Mouse (Mus musculus): ENCODE measurements around the gene Pcdh15. TPM values are rescaled to one million over a fixed set of nuclear protein-coding genes. Genes with fewer than 3 reads are reported as not detected.
A peak's percentile ranks its signal among the peaks of the same experiment; 100 is the strongest.

Pcdh15 gene
- total RNA-seq, 2 experiments from 2014 or later = 32.1 to 35.0 TPM

GRCm38 (mm10) chr10:73147543-73147942 lies 48.4 kb downstream of the Pcdh15 start:
- Histone ChIP-seq H3K27ac (no peak overlapping the region), H3K4me3 (no peak overlapping the region)
- no peak for DNase-seq (ENCODE audit: extremely low spot score in 1 of 2, low spot score in 2 of 2)
- intact Hi-C loops (cut with DNase I) = no loop called here
- no peak for TF ChIP-seq CTCF (IDR thresholded peaks at IDR 0.05)

DNA sequence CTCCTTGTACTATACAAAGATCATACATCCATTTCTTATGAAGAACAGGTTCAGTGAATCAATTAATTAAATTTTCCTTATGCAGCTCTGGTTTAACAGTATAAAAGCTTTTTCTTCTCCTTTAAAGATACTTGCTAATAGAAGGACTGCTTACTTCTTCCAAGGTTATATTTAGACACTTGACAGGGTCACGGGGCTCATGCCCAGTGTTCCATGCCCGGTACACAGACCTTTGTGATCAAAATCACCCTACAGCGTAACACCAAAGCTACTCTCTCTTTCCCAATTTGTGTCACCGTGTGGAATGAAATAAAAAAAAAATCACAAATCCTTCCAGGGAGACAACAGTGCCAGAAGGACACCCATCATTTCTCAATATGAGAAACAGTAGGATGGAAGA lies 48.8 kb downstream of the Pcdh15 start:
- no peak overlapping the region for H3K27ac ChIP-seq
- H3K4me3 ChIP-seq = no peak overlapping the region
- no peak for DNase-seq (ENCODE audit: extremely low spot score in 1 of 2, low spot score in 2 of 2)
- TF ChIP-seq CTCF (IDR thresholded peaks at IDR 0.05) = no peak
- intact Hi-C loops (cut with DNase I) = no loop called here

DNA sequence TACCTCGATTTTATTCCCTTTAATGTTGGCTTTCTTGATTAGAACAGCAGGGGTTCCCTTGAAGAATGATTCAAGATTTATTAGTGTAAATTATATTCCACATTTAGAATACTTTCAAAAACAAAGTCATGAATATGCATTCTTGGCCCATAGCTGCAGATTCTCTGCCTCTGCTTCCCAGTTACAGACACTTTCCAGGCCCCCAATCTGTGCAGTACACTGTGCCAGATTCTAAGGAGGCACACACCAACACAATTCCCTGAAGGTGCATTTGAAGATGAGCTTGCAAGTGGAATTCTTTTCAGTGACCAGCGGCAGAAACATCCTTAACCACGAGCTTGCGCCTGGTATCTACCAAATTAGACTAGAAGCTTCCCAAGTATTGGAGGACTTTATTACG lies 55.4 kb downstream of the Pcdh15 start:
- no peak overlapping the region for H3K27ac ChIP-seq
- no peak for TF ChIP-seq CTCF (IDR thresholded peaks at IDR 0.05)
- no peak overlapping the region for H3K4me3 ChIP-seq
- DNase-seq (ENCODE audit: extremely low spot score in 1 of 2, low spot score in 2 of 2) = peak; percentile 14 to 35
- intact Hi-C loops (cut with DNase I) = no loop called here

DNA sequence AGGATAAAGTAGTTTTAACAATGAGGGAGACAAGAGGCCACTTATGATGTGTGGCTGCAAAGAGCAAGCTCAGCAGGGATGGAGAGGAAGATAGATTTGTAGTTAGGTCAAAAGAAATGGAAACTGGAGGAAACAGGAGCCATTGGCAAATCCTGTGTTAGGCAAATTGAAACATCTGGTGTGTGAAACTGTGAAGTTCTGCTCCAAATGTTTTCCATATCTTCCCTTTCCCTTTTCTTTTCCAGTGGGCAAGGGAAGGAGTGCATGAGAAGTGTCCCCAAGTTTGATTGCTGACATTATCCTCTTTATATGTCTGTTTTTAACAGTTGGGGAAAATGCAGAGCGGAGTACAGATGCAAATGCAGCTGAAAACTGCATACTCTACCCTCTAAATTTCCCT lies 62.6 kb downstream of the Pcdh15 start:
- DNase-seq (ENCODE audit: extremely low spot score in 1 of 2, low spot score in 2 of 2) = no peak
- no peak for TF ChIP-seq CTCF (IDR thresholded peaks at IDR 0.05)
- intact Hi-C loops (cut with DNase I) = no loop called here
- Histone ChIP-seq H3K27ac (no peak overlapping the region), H3K4me3 (no peak overlapping the region)

- intact Hi-C loops (cut with DNase I) = no loop called here
- Histone ChIP-seq H3K4me3 (no peak overlapping the region), H3K27ac (no peak overlapping the region)
- no peak for DNase-seq (ENCODE audit: extremely low spot score in 1 of 2, low spot score in 2 of 2)
- TF ChIP-seq CTCF (IDR thresholded peaks at IDR 0.05) = peak; percentile 20
Observed at GRCm38 (mm10) chr10:73216001-73216400, 116.9 kb downstream of the Pcdh15 start.

- intact Hi-C loops (cut with DNase I) = no loop called here
- H3K27ac ChIP-seq = no peak overlapping the region
- TF ChIP-seq CTCF (IDR thresholded peaks at IDR 0.05) = no peak
- no peak for DNase-seq (ENCODE audit: extremely low spot score in 1 of 2, low spot score in 2 of 2)
- H3K4me3 ChIP-seq = no peak overlapping the region
Observed at GRCm38 (mm10) chr10:73242294-73242693, 143.2 kb downstream of the Pcdh15 start.

DNA sequence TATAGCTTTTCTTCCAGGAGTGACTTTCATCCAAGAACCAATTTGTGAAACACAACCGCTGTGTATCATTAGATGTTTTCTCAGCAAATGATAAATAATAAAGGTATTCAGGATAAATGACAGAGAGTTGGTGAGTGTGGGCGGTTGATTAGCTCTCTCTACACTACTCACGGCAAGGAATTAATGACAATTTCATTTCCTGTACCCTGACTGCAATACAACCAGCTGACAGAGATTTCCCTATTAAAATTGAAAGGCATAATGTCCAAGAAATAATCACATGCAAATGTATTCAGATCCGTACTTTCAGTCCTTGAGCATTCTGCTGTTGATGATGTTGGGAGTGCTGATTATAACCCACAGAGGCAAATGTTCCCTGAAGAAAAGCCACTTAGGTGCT lies 181.3 kb downstream of the Pcdh15 start:
- intact Hi-C loops (cut with DNase I) = no loop called here
- TF ChIP-seq CTCF (IDR thresholded peaks at IDR 0.05) = no peak
- no peak overlapping the region for H3K4me3 ChIP-seq

DNA sequence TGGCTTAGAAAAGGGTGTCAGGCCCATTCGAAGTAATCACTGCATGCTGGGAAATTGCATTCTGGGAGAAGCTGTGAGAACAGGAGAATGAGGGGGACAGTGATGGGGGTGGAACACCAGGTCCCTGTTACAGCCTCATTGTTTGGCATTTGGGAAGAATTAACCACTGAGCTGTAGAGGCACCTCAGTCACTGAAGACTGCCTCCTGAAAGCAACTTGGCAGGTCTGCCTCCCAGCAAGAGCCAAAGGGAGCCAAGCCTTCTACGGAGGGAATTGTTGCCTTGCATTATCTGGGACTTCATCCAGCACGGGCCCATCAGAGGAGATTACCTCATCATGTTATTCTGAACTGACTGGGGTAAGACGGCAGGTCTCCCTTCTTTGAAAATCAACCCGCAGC lies 197.3 kb downstream of the Pcdh15 start:
- intact Hi-C loops (cut with DNase I) = no loop called here
- H3K4me3 ChIP-seq = no peak overlapping the region
- TF ChIP-seq CTCF (IDR thresholded peaks at IDR 0.05) = no peak
- no peak for DNase-seq (ENCODE audit: extremely low spot score in 1 of 2, low spot score in 2 of 2)
- H3K27ac ChIP-seq = no peak overlapping the region

More for the DNA sequence above, 181.3 kb downstream of the Pcdh15 start:
- DNase-seq (ENCODE audit: extremely low spot score in 1 of 2, low spot score in 2 of 2) = no peak
- H3K27ac ChIP-seq = no peak overlapping the region

- no peak for TF ChIP-seq CTCF (IDR thresholded peaks at IDR 0.05)
- Histone ChIP-seq H3K4me3 (no peak overlapping the region), H3K27ac (no peak overlapping the region)
- DNase-seq (ENCODE audit: extremely low spot score in 1 of 2, low spot score in 2 of 2) = no peak
- intact Hi-C loops (cut with DNase I) = no loop called here
Observed at GRCm38 (mm10) chr10:73301951-73302350, 202.8 kb downstream of the Pcdh15 start.

GRCm38 (mm10) chr10:73306677-73307076 lies 207.5 kb downstream of the Pcdh15 start:
- Histone ChIP-seq H3K4me3 (no peak overlapping the region), H3K27ac (no peak overlapping the region)
- intact Hi-C loops (cut with DNase I) = no loop called here

GRCm38 (mm10) chr10:73326861-73327260 lies 227.7 kb downstream of the Pcdh15 start:
- TF ChIP-seq CTCF (IDR thresholded peaks at IDR 0.05) = no peak
- Histone ChIP-seq H3K4me3 (no peak overlapping the region), H3K27ac (no peak overlapping the region)
- intact Hi-C loops (cut with DNase I) = no loop called here
- no peak for DNase-seq (ENCODE audit: extremely low spot score in 1 of 2, low spot score in 2 of 2)

More at GRCm38 (mm10) chr10:73306677-73307076, 207.5 kb downstream of the Pcdh15 start:
- no peak for TF ChIP-seq CTCF (IDR thresholded peaks at IDR 0.05)
- no peak for DNase-seq (ENCODE audit: extremely low spot score in 1 of 2, low spot score in 2 of 2)

- Histone ChIP-seq H3K27ac (no peak overlapping the region), H3K4me3 (no peak overlapping the region)
- intact Hi-C loops (cut with DNase I) = no loop called here
- TF ChIP-seq CTCF (IDR thresholded peaks at IDR 0.05) = no peak
- no peak for DNase-seq (ENCODE audit: extremely low spot score in 1 of 2, low spot score in 2 of 2)
Observed at GRCm38 (mm10) chr10:73333426-73333825, 234.3 kb downstream of the Pcdh15 start.

DNA sequence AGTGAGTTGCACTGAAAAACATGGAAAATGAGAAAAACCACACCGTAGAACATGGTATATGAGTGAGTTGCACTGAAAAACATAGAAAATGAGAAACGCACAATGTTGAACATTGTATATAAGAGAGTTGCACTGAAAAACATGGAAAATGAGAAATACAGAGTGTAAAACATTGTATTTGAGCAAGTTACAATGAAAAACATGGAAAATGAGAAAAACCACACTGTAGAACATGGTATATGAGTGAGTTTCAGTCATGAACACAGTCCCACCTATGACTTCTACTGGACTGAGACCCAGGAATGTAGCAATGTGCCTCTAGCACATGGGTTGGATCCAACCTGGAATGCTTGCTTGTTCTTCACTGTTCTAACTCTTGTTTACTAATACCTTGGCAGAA lies 279.9 kb downstream of the Pcdh15 start:
- H3K4me3 ChIP-seq = no peak overlapping the region
- no peak for TF ChIP-seq CTCF (IDR thresholded peaks at IDR 0.05)
- no peak overlapping the region for H3K27ac ChIP-seq
- DNase-seq (ENCODE audit: extremely low spot score in 1 of 2, low spot score in 2 of 2) = no peak
- intact Hi-C loops (cut with DNase I) = no loop called here

DNA sequence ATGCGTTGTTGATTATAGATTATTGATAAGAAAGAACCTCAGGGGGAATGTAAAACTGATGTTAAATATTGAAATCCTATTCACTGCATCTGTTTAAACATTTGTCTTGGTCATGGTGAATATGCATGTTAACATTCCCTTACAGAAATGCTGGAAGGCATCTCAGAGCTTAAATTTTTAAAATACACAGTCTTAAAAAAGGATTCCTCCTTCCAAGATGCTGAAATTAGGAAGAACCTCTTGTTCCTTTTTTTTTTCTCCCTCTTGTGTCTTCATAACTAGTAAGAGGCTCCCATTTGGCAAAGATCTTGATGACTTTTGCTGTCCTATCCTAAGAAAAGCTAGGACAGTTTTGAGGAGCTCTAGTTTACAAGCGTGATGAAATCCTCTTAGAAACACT lies 284.9 kb downstream of the Pcdh15 start:
- no peak for DNase-seq (ENCODE audit: extremely low spot score in 1 of 2, low spot score in 2 of 2)
- intact Hi-C loops (cut with DNase I) = no loop called here
- Histone ChIP-seq H3K27ac (no peak overlapping the region), H3K4me3 (no peak overlapping the region)
- TF ChIP-seq CTCF (IDR thresholded peaks at IDR 0.05) = no peak
